Mouse (Mus musculus) ES-Bruce4 (cell line): ENCODE measurements around the gene Cgn. TPM values are rescaled to one million over a fixed set of nuclear protein-coding genes. Genes with fewer than 3 reads are reported as not detected.
A peak's percentile ranks its signal among the peaks of the same experiment; 100 is the strongest.

ENCODE experiments used
- H3K27ac ChIP-seq: 2 replicates; pipeline ENCODE4 v1.5.1; 2012; ENCODE audit warnings: low read length, inconsistent platforms; ENCODE audit not compliant: insufficient read depth
- H3K27me3 ChIP-seq: 2 replicates; pipeline ENCODE4 v1.6.1; 2012; ENCODE audit warnings: mild to moderate bottlenecking, low read length, inconsistent platforms; ENCODE audit not compliant: control insufficient read depth, poor library complexity, insufficient read depth, severe bottlenecking
- H3K36me3 ChIP-seq: 2 replicates; pipeline ENCODE4 v1.6.1; 2012; ENCODE audit warnings: inconsistent platforms, mild to moderate bottlenecking, low read length, moderate library complexity; ENCODE audit not compliant: control insufficient read depth, poor library complexity, insufficient read depth, severe bottlenecking
- H3K4me1 ChIP-seq: one replicate; pipeline ENCODE4 v1.8.1; 2011; ENCODE audit warnings: low read length; ENCODE audit not compliant: control insufficient read depth, insufficient read depth
- H3K4me3 ChIP-seq: 2 replicates; pipeline ENCODE4 v1.5.1; 2011; ENCODE audit warnings: low read depth, mild to moderate bottlenecking, low read length
- H3K9ac ChIP-seq: 2 replicates; pipeline ENCODE4 v1.6.1; 2012; ENCODE audit warnings: low read depth, mild to moderate bottlenecking, inconsistent platforms; ENCODE audit not compliant: poor library complexity, severe bottlenecking
- H3K9me3 ChIP-seq: replicated peaks from 2 replicates; pipeline ENCODE4 v1.6.1; 2012; ENCODE audit warnings: mild to moderate bottlenecking, low read length, inconsistent platforms; ENCODE audit not compliant: control insufficient read depth, poor library complexity, insufficient read depth, severe bottlenecking
- CTCF ChIP-seq: IDR thresholded peaks from one replicate; pipeline ENCODE4 v1.8.1; 2011; ENCODE audit warnings: low read depth, low read length
- EP300 ChIP-seq: IDR thresholded peaks from 2 replicates; pipeline ENCODE4 v1.6.1; 2011; ENCODE audit warnings: low read depth, low read length; ENCODE audit not compliant: insufficient read depth
- POLR2A ChIP-seq: IDR thresholded peaks from one replicate; pipeline ENCODE4 v1.8.1; 2011; ENCODE audit warnings: low read length; ENCODE audit not compliant: insufficient read depth
- polyA plus RNA-seq: library from polyadenylated mRNA; stranded (reverse); fragments of >200 nt; gene quantifications from 2 replicates; pipeline ENCODE4 v1.2.4, GENCODE M21; 2011; ENCODE audit warnings: low read depth; ENCODE audit not compliant: missing spikeins, insufficient read depth, insufficient read length

The Cgn gene
- polyA plus RNA-seq, 1 experiment = 65.5 TPM

DNA sequence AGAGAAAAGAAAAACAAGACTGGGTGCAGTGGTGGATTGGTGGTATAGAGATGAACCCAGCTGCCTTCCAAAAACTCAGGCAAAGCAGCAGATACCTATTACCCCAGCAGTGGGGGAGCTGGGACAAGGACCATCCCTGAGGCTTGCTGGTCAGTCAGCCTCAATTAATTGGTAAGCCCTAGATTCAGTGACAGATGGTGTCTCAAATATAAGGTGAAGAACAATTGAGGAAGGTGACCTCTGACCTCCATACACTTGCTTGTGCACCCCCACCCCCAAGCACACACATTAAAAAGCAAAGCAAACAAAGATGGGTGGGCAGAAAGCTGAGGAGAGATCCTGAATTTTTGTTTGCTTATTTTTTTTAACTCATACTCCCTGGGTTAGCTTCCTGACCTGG lies 9.9 kb upstream of the Cgn start:
- H3K9me3 ChIP-seq = peaks cover 5% of the 10 kb centered on the region
- H3K9ac ChIP-seq = no peak overlapping the region
- H3K27ac ChIP-seq = no peak overlapping the region
- peaks cover 4% of the 10 kb centered on the region for H3K4me1 ChIP-seq
- H3K27me3 ChIP-seq = no peaks in the 10 kb centered on the region
- no peaks in the 10 kb centered on the region for H3K36me3 ChIP-seq
- H3K4me3 ChIP-seq = no peak overlapping the region
- no peak for TF ChIP-seq EP300
- no peak for TF ChIP-seq POLR2A
- TF ChIP-seq CTCF = no peak

GRCm38 (mm10) chr3:94795596-94796140 lies 9.4 kb upstream of the Cgn start:
- TF ChIP-seq POLR2A = no peak
- TF ChIP-seq CTCF = no peak
- TF ChIP-seq EP300 = no peak
- Histone ChIP-seq H3K36me3 (no peaks in the 10 kb centered on the region), H3K27ac (peak overlapping the region; percentile 60), H3K4me1 (peaks cover 4% of the 10 kb centered on the region), H3K9ac (no peak overlapping the region), H3K27me3 (no peaks in the 10 kb centered on the region), H3K9me3 (peaks cover 7% of the 10 kb centered on the region), H3K4me3 (no peak overlapping the region)

DNA sequence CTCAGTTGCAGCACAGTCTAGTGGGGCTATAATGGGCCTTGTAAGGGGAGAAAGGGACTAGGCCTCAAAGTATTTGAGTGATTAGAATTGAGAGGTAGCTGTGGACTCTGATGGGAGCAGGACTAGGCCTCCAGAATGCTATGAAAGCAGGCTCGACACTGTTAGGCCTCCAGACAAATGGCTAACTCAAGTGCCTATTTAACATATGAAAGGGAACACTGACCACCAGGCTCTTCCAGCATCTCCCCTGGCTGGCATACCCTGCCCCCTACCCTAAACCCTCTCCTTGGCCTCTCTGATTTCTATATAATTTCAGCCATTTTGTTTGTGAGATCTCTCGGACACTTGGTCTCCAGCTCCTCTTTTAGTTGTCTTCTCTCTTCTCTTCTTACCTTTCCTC lies 8.1 kb upstream of the Cgn start:
- peaks cover 7% of the 10 kb centered on the region for H3K9me3 ChIP-seq
- 0 out of 2 replicates have a peak, but pooled peaks have one; percentile 10 for TF ChIP-seq EP300
- no peak for TF ChIP-seq CTCF
- H3K9ac ChIP-seq = no peak overlapping the region
- no peaks in the 10 kb centered on the region for H3K36me3 ChIP-seq
- H3K27me3 ChIP-seq = no peaks in the 10 kb centered on the region
- H3K4me1 ChIP-seq = peaks cover 4% of the 10 kb centered on the region
- H3K4me3 ChIP-seq = no peak overlapping the region
- 0 out of 2 replicates have a peak overlapping the region, but pooled peaks have one; percentile 28 for H3K27ac ChIP-seq

DNA sequence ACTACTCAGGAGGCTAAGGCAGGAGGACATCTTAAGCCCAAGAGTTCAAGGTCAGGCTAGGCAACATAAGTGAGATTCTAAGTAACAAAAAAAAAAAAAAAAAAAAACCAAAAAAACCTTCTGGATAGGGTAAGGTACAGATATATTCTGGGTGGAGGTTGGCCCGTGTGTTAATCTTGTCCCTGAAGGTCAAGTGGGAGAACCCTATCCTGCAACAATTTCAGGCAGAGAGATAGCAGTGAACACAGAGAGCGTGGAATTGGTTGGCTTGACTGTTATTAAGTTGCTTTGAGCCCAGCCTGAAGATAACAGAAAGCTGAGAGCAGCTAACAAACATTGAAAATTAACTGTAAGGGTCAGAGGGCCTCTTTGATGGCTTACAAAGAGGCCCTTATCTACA lies 7.4 kb upstream of the Cgn start:
- no peaks in the 10 kb centered on the region for H3K27me3 ChIP-seq
- no peak overlapping the region for H3K27ac ChIP-seq
- TF ChIP-seq CTCF = no peak
- TF ChIP-seq POLR2A = no peak
- TF ChIP-seq EP300 = no peak
- H3K9me3 ChIP-seq = peaks cover 7% of the 10 kb centered on the region
- H3K36me3 ChIP-seq = no peaks in the 10 kb centered on the region
- H3K4me3 ChIP-seq = no peak overlapping the region
- no peak overlapping the region for H3K9ac ChIP-seq
- H3K4me1 ChIP-seq = peaks cover 4% of the 10 kb centered on the region

DNA sequence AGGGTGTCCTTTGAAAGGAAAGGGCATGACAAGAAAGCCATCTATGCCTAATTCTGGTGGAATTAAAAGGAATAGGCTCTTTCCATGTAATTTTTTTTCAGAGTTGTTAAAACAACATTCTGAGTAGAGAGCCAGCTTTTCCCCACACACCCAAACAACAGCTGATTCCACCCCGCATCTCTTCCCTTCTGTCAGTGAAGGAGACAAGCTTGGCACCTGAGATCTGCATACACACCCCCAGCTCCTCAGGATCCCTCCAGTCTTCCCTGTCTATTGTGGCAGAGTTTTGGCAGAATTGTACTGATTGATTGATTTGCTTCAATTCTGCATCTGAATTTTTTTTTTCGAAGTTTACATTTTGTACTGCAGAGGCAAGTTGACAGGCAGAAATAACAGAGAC lies 6.0 kb upstream of the Cgn start:
- H3K36me3 ChIP-seq = no peaks in the 10 kb centered on the region
- H3K9ac ChIP-seq = no peak overlapping the region
- no peak overlapping the region for H3K27ac ChIP-seq
- H3K4me1 ChIP-seq = peaks cover 4% of the 10 kb centered on the region
- TF ChIP-seq POLR2A (no peak), CTCF (no peak), EP300 (no peak)
- H3K4me3 ChIP-seq = no peak overlapping the region
- no peaks in the 10 kb centered on the region for H3K27me3 ChIP-seq
- H3K9me3 ChIP-seq = peaks cover 7% of the 10 kb centered on the region

- no peaks in the 10 kb centered on the region for H3K27me3 ChIP-seq
- peaks cover 4% of the 10 kb centered on the region for H3K4me1 ChIP-seq
- peaks cover 7% of the 10 kb centered on the region for H3K9me3 ChIP-seq
- no peak overlapping the region for H3K4me3 ChIP-seq
- H3K27ac ChIP-seq = no peak overlapping the region
- TF ChIP-seq CTCF (no peak), EP300 (no peak), POLR2A (no peak)
- H3K9ac ChIP-seq = no peak overlapping the region
- H3K36me3 ChIP-seq = no peaks in the 10 kb centered on the region
These were observed 3.2 kb upstream of the Cgn start for GRCm38 (mm10) chr3:94789516-94789915.

DNA sequence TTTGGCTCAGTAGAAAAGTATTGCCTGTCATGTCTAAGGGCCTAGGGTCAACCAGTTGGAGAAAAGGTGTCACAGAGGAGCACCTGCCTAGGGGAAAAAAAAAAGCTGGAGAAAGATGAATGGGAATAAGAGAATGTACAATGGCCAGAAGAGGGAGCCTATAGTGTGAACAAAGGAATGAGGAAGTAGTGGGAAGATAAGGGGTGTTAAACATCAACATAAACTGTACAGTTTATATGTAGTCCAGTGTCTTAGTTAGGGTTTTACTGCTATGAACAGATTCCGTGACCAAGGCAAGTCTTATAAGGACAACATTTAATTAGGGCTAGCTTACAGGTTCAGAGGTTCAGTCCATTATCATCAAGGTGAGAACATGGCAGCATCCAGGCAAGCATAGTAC lies 2.8 kb upstream of the Cgn start:
- no peak overlapping the region for H3K4me3 ChIP-seq
- no peaks in the 10 kb centered on the region for H3K36me3 ChIP-seq
- no peak for TF ChIP-seq EP300
- TF ChIP-seq CTCF = no peak
- no peak for TF ChIP-seq POLR2A
- H3K27ac ChIP-seq = no peak overlapping the region
- peaks cover 7% of the 10 kb centered on the region for H3K9me3 ChIP-seq
- peaks cover 3% of the 10 kb centered on the region for H3K4me1 ChIP-seq
- no peaks in the 10 kb centered on the region for H3K27me3 ChIP-seq
- no peak overlapping the region for H3K9ac ChIP-seq
